Mouse (Mus musculus): ENCODE measurements around the gene Olfr732.

Olfr732 gene

GRCm38 (mm10) chr14:50284106-50284505, at the start of gene Olfr732:
Olfr732 (minus strand) TSS chr14:50284206.
- DNase-seq (ENCODE audit: low read depth, low spot score), result no peak

GRCm38 (mm10) chr14:50326661-50327060, 42.7 kb upstream of the Olfr732 start, which contains the start of gene Olfr734:
Olfr734 (minus strand) TSS chr14:50326761.
- DNase-seq (ENCODE audit: low read depth, low spot score), result no peak

- DNase-seq (ENCODE audit: low read depth, low spot score), result no peak
Observed at GRCm38 (mm10) chr14:50301422-50301821, 17.4 kb upstream of the Olfr732 start, which contains the start of gene Olfr733. Olfr733 (minus strand) TSS chr14:50301522.

- DNase-seq (ENCODE audit: low read depth, low spot score), result no peak
Observed at GRCm38 (mm10) chr14:50241766-50242165, 42.2 kb downstream of the Olfr732 start, which contains the start of gene Olfr731. Olfr731 (minus strand) TSS chr14:50241866.

All from ES-CJ7 (cell line).